Mouse (Mus musculus): ENCODE measurements around the gene Art4. TPM values are rescaled to one million over a fixed set of nuclear protein-coding genes. Genes with fewer than 3 reads are reported as not detected.

The Art4 gene
- 10.2 and 11.2 TPM in 2 replicates for polyA plus RNA-seq (2012; rRNA removed)

DNA sequence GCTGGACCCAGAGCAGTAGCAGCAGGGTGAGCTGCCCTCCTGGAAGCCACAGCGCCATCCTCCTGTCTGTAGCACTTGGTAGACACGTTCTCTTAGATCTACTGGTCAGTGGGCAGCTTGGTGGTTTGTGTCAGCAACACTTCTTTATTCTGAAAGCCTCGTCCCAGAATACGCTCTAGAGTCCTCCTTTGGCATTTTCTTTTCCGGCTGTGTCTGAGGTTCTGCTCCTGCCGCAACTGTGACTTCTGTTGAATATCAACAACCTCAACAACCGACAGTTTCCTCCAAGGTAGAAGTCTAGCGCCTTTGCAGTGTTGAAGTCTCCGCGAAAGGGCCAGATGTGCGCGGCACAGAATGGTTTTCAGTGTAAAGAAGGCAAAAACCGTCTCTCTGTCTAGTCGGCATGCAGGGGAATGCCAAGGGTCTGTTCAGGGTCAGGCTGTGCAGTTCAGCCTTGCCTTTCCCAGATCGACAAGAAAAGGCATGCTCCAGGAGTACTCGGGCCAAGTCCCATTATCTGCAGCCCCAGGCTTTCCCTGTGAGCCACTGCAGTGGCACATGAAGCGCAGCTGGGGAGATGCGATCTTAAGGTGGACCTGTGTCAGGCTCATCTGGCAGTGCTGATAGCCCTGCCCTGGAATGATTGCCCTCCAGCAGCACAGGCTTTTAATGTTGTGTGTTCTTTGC, at the start of gene Art4:
TSS of gene Art4 (minus strand) at position 548 of the 687 bp plus-strand sequence.

DNA sequence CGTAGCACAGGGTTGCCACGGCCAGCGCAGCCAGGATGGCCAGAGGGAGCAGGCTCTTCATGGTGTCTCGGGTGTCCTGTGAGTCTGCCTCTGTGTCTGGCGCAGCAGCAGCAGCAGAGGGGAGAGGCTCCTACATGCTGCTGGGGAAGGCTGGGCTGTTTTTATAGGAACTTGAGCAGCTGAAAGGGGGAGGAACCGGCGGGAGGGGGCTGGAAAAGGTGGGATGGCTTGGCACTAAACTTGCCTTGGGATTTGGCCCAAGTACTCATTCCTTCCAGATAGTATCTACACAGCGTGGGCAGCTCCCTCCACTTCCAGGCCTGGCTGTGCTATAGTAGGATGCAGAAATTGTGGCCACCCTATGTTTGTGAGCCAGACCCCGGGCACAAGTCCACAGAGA, 18.1 kb upstream of the Art4 start, which contains the start of gene Mgp:
TSS of gene Mgp (minus strand) at position 154 of the 400 bp plus-strand sequence.

DNA sequence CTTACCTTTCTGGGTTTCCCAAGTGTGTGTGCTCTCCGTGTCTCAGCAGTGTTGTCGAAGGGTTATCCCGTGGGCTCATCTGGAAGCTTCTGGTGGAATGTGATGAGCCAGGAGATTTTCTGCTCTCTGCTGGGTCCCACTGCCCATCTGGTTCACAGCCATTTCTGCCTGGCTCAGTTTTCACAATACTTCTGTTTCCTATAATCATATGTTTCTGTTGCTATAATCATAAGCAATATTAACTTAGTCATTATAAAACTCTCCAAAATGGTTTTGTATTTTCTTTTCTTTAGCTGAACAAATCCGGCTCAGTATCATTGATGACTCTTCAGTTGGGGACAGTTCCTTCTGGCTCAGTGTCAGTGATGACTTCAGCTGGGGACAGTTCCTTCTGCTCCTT, 22.2 kb downstream of the Art4 start, which contains the start of gene Smco3:
TSS of gene Smco3 (minus strand) at position 101 of the 400 bp plus-strand sequence.

DNA sequence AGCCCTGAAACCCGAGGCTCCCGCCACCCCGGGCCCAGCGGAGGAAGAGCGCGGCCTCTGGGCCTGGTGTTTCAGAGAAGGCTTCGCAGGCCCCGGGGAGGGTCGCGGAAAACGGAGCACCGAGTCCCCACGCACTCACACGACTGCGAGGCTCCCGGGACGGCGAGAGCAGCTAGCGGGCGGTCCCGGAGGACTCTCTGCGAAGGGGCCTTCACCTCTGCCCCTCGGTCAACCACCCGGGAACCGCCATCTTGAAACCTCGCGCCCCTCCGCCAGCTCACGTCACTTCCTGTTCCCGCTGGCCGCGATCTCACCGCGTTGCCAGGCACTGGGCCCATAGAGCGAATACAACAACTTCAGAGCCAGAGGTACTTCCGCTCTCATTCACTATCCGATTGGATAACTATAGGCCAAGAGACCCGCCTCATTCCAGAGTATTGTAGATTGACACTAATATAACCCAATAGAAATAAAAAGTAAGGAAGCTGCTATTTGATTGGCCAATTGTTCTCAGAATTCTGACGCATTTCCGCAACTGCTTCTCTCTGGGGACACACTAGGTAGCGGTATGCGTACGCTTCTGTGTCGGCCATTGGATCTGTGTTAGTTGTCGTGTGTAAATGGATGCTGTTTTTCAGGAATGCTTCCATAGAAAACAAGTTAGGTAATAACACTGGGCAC, 29.5 kb downstream of the Art4 start, which contains the start of gene Wbp11:
TSS of gene Wbp11 (minus strand) at position 353 of the 681 bp plus-strand sequence.

DNA sequence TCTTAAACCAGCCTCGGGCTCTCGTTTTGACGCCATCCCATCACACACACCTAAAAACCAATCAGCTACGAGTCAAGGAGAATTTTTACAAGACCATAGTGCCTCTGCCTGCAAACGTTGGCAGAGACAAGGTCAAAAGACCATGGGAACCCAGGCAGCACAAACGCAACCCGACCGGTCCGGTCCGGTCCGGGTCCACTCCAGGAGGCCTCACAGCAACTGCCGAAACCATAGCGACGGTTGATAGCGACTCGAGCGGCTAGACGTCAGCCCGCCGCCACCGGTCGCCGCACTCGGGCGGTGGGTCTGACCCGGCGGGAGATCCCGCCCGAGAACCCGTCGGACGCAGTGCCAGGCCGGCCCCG, 30.0 kb downstream of the Art4 start, which contains the start of gene BC049715:
TSS of gene BC049715 (plus strand) at position 111 of the 365 bp plus-strand sequence.

DNA sequence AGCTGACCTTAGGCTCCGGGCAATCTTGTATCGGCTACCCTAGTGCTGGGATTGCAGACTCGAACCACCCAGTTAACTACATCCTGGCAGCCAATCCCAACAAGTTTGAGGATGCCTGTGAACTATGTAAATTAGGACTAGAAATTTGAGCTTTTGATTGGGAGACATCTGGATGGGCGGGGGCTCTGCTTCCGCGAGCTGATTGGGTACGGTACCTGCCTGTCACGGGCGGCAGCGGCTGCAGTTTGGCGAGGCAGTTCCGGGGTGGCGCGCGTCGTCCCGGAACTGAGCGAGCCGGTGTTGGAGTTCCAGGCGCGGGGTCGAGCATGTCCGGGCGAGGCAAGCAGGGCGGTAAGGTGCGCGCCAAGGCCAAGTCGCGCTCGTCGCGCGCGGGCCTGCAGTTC, 49.5 kb downstream of the Art4 start, which contains the start of gene H2afj:
TSS of gene H2afj (plus strand) at position 231 of the 404 bp plus-strand sequence.

DNA sequence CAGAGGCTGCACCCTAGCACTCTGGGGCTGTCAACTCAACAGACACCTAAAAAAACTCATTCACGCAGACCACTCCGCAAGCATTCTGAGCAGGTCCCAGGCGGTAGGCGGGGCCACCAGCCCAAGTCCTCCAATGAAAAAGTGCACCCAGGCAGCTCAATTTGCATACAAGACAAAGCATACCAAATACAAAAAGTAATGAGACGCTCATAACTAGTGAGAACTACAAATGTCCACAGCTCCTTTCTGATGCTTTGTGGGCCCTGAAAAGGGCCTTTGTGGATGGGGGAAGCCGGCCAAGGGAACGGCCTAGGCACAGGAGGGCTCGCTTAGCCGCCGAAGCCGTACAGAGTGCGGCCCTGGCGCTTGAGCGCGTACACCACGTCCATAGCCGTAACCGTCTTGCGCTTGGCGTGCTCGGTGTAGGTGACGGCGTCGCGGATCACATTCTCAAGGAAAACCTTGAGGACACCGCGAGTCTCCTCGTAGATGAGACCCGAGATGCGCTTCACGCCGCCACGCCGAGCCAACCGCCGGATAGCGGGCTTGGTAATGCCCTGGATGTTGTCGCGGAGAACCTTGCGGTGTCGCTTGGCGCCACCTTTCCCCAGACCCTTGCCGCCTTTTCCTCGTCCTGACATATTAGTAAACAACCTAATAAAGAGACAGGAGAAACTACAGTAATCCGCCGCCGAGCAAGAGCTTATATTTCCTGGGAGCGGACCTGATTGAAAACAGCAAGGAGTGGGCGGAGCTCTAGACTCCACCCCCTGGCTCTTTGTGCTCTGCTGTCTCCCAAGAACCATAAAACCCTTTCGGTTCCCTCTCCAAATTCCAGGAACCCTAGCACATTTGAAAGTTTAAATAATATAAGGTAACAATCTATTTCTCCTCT, 53.5 kb downstream of the Art4 start, which contains the start of gene Hist4h4:
TSS of gene Hist4h4 (minus strand) at position 677 of the 895 bp plus-strand sequence.

Other genes starting within 250 kb of the Art4 start
- gene Plbd1, start 195.8 kb downstream of the Art4 start, polyA plus RNA-seq (2012; rRNA removed), result 22.4 and 25.5 TPM in 2 replicates
- gene Gucy2c, start 76.0 kb downstream of the Art4 start, polyA plus RNA-seq (2012; rRNA removed), result 0.75 and 0.83 TPM in 2 replicates
- gene Hist4h4, start 53.3 kb downstream of the Art4 start, polyA plus RNA-seq (2012; rRNA removed), result 0.76 and 0.89 TPM in 2 replicates
- 92.2 and 105 TPM in 2 replicates for gene H2afj, start 49.5 kb downstream of the Art4 start, polyA plus RNA-seq (2012; rRNA removed)
- gene BC049715, start 30.1 kb downstream of the Art4 start, polyA plus RNA-seq (2012; rRNA removed), result 0.29 and 0.90 TPM in 2 replicates
- 19.3 and 23.3 TPM in 2 replicates for gene Wbp11, start 29.5 kb downstream of the Art4 start, polyA plus RNA-seq (2012; rRNA removed)
- 0.04 and 0.12 TPM in 2 replicates for gene Smco3, start 22.3 kb downstream of the Art4 start, polyA plus RNA-seq (2012; rRNA removed)
- gene Mgp, start 18.1 kb upstream of the Art4 start, polyA plus RNA-seq (2012; rRNA removed), result 9.0 and 9.7 TPM in 2 replicates
- gene Erp27, start 64.4 kb upstream of the Art4 start, polyA plus RNA-seq (2012; rRNA removed), result 0.44 and 0.49 TPM in 2 replicates
- gene Pde6h, start 66.1 kb upstream of the Art4 start, polyA plus RNA-seq (2012; rRNA removed), result 0.10 TPM in 2 replicates
- 173 and 214 TPM in 2 replicates for gene Arhgdib, start 84.2 kb upstream of the Art4 start, polyA plus RNA-seq (2012; rRNA removed)